Mouse (Mus musculus) R1 (cell line): ENCODE measurements at regions not wholly inside any gene's neighbourhood (a gene's known extent, or its start where the extent isn't known, plus 50 kb on each side); places are given as distances from the start of the nearest gene placed in this dataset.
"Not testable (repeated sequence)": the region's sequence is repeated elsewhere in the genome, so short reads cannot be mapped to it uniquely, and the experiment has no call there.

Experiments
- DNase-seq: peaks from one replicate; pipeline ENCODE4 v3.0.0-alpha.2; 2018; ENCODE audit warnings: low read depth, low spot score

- DNase-seq, result no peak
These were observed 808.0 kb upstream of the Pou3f3 start for GRCm38 (mm10) chr1:41887556-41887955.

- DNase-seq, result no peak
These were observed 807.4 kb upstream of the Pou3f3 start for GRCm38 (mm10) chr1:41888213-41888612.

GRCm38 (mm10) chr1:41888966-41889365 lies 806.6 kb upstream of the Pou3f3 start:
- DNase-seq, result no peak

- no peak for DNase-seq
These were observed 805.6 kb upstream of the Pou3f3 start for GRCm38 (mm10) chr1:41889940-41890339.

- DNase-seq, result no peak
These were observed 804.6 kb upstream of the Pou3f3 start for GRCm38 (mm10) chr1:41890714-41891689.

- no peak for DNase-seq
These were observed 803.8 kb upstream of the Pou3f3 start for GRCm38 (mm10) chr1:41891730-41892129.

GRCm38 (mm10) chr1:41892376-41892775 lies 803.2 kb upstream of the Pou3f3 start:
- no peak for DNase-seq

GRCm38 (mm10) chr1:41897768-41898330 lies 797.7 kb upstream of the Pou3f3 start:
- DNase-seq, result no peak

- no peak for DNase-seq
These were observed 795.2 kb upstream of the Pou3f3 start for GRCm38 (mm10) chr1:41900370-41900769.

- no peak for DNase-seq
These were observed 789.6 kb upstream of the Pou3f3 start for GRCm38 (mm10) chr1:41905971-41906370.

- no peak for DNase-seq
These were observed 787.4 kb upstream of the Pou3f3 start for GRCm38 (mm10) chr1:41908001-41908807.

GRCm38 (mm10) chr1:41908808-41909110 lies 786.8 kb upstream of the Pou3f3 start:
- no peak for DNase-seq

GRCm38 (mm10) chr1:41909799-41910198 lies 785.8 kb upstream of the Pou3f3 start:
- no peak for DNase-seq

- no peak for DNase-seq
These were observed 778.7 kb upstream of the Pou3f3 start for GRCm38 (mm10) chr1:41916730-41917347.

- not testable (repeated sequence) for DNase-seq
These were observed 777.8 kb upstream of the Pou3f3 start for GRCm38 (mm10) chr1:41917807-41918206.

GRCm38 (mm10) chr1:41918394-41919262 lies 776.9 kb upstream of the Pou3f3 start:
- DNase-seq, result no peak

GRCm38 (mm10) chr1:41933777-41934176 lies 761.8 kb upstream of the Pou3f3 start:
- DNase-seq, result no peak

GRCm38 (mm10) chr1:41935912-41936478 lies 759.6 kb upstream of the Pou3f3 start:
- DNase-seq, result no peak

GRCm38 (mm10) chr1:41960982-41961381 lies 734.6 kb upstream of the Pou3f3 start:
- DNase-seq, result no peak

GRCm38 (mm10) chr1:41981545-41981944 lies 714.0 kb upstream of the Pou3f3 start:
- no peak for DNase-seq

- no peak for DNase-seq
These were observed 689.3 kb upstream of the Pou3f3 start for GRCm38 (mm10) chr1:42006235-42006634.
